Mouse (Mus musculus): ENCODE data around the gene Clec16a. TPM values are rescaled to one million over a fixed set of nuclear protein-coding genes. Genes with fewer than 3 reads are reported as not detected.

Gene Clec16a
- total RNA-seq, 2 experiments from 2014 or later: 46.0 to 50.7 TPM

Other genes with a start within 250 kb of the Clec16a start
- 10 to 100 TPM; 40.6 to 46.0 TPM for gene Emp2, start 231.4 kb upstream of the Clec16a start, total RNA-seq (2021)
- gene Tekt5, start 149.8 kb upstream of the Clec16a start, total RNA-seq (2021): under 1 TPM; 0.14 to 0.22 TPM
- gene Nubp1, start 133.4 kb upstream of the Clec16a start, total RNA-seq (2021): 1 to 10 TPM; 8.5 to 8.7 TPM
- under 1 TPM; 0.29 to 0.41 TPM for gene Tvp23a, start 98.0 kb upstream of the Clec16a start, total RNA-seq (2021)
- gene Ciita, start 65.3 kb upstream of the Clec16a start, total RNA-seq (2021): under 1 TPM; 0.29 to 0.66 TPM
- 10 to 100 TPM; 29.4 to 32.5 TPM for gene Dexi, start 2.3 kb upstream of the Clec16a start, total RNA-seq (2021)
- 1 to 10 TPM in 1 of 2 experiments, under 1 TPM in 1; 0.84 to 1.9 TPM for gene Socs1, start 240.2 kb downstream of the Clec16a start, total RNA-seq (2021)
- not detected for gene Tnp2, start 243.3 kb downstream of the Clec16a start, total RNA-seq (2021)
- not detected for gene Prm3, start 245.6 kb downstream of the Clec16a start, total RNA-seq (2021)